Mouse (Mus musculus) myocyte (in vitro differentiated cells): Measurements from ENCODE around the gene Grik5.

Source experiments
- POLR2A ChIP-seq: IDR thresholded peaks from one replicate; pipeline ENCODE4 v1.6.1; 2011; ENCODE audit warnings: low read depth, mild to moderate bottlenecking, control low read depth, moderate library complexity; ENCODE audit not compliant: insufficient read length
- POLR2AphosphoS2 ChIP-seq: IDR thresholded peaks from one replicate; pipeline ENCODE4 v1.6.1; 2011; ENCODE audit warnings: low read depth, control low read depth; ENCODE audit not compliant: insufficient read length
- TCF3 ChIP-seq: IDR thresholded peaks from one replicate; pipeline ENCODE4 v1.6.1; 2011; ENCODE audit warnings: low read depth, control low read depth; ENCODE audit not compliant: insufficient read length

GRCm38 (mm10) chr7:24984307-24984706, 87.8 kb downstream of the Grik5 start:
- TF ChIP-seq POLR2AphosphoS2 (no peak), TCF3 (no peak), POLR2A (no peak)
